Mouse (Mus musculus) mouse embryonic stem cell (cell line): Measurements from ENCODE around the gene Iqce.

Experiments used
- in situ Hi-C, 2 experiments: fragments of 300-500 bp; cut with MboI; formaldehyde crosslinking; loops; 1 replicate in 1 of 2; 3 replicates in 1 of 2; pipeline ENCODE4 v1.14.3; 2019 to 2020; ENCODE audit warnings: low sequenced_read_pairs in 2 of 2, low pct_unique_long_range_greater_than_20kb in 1 of 2, mixed read lengths in 1 of 2; ENCODE audit not compliant: unreplicated experiment in 1 of 2

Gene Iqce

DNA sequence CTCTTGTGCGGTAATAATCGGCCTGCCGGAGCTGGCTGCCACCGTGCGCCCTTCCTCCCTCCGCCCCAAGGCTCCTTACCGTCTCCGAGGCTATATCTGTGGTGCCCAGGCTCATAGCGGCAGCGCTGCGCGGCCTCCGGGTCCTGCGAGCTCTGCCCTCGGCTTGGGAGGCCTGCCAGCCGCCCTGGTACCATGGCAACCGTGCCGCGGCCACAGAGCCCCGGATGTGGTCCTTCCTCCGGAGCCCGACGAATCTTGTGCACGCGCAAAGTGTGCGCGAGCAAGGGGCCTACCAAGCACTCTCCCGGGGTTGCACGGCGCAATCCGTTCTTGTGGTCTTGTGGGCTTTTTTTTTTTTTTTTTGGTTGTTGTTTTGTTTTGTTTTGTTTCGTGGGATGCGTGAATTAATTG, at the start of gene Iqce:
TSS of gene Iqce (minus strand) at position 276 of the 411 bp plus-strand sequence.
- in situ Hi-C loops, result no loop called here

DNA sequence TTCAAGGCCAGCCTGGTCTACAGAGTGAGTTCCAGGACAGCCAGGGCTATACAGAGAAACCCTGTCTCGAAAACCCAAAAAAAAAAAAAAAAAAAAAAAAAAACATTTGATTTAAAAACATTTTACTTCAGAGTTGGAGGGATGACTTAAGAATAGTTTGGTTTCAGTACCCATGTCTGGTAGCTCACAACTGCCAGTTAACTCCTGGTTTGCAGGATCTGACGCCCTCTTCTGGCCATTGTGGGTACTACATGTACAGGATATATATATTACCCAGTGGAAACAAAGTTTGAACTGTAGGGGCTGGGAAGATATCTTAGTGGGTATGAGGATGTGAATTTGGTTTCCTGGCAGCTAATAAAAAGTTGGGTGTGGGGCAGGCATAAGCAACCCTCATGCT, 48.7 kb upstream of the Iqce start:
- in situ Hi-C loops, result no loop called here

DNA sequence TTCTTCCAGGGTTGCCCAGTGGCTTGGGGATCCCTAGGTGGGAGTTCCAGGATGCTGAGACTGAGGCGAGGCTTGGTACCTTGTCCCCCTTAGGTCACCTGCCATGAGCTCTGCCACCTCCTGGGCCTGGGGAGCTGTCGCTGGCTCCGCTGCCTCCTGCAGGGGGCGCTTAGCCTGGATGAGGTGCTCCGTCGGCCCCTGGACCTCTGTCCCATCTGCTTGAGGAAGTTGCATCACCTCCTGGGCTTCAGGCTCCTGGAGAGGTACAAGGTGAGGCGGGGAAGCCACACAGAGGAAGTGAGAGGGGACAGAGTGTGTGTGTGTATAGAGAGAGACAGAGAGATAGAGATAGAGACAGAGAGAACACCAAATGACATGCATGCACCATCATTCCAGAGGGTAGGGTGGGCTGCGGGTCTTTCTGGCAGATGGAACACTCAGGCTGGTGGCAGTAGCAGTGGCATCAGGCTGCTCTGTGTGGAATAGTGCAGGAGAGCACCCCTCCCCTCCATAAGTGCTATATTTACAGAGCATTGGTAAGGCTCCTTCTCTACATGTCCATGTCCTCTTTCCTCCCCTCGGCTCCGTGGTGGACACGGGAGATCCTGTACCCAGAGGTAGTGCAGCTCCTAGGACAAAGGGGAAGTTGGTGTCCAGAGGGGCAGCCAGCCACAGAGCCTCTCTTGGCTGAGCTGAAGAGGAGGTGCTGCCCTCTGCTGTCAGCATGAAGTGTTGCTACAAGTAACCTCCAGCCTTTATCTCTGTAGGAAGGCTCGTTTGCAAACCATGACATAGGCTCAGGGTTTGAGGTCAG, 47.1 kb upstream of the Iqce start:
- in situ Hi-C loops, result loop anchor here in 1 of 2 experiments (10.0 kb wide), 1 partner anchor 204 kb away; no protein-coding TSS in a partner anchor

DNA sequence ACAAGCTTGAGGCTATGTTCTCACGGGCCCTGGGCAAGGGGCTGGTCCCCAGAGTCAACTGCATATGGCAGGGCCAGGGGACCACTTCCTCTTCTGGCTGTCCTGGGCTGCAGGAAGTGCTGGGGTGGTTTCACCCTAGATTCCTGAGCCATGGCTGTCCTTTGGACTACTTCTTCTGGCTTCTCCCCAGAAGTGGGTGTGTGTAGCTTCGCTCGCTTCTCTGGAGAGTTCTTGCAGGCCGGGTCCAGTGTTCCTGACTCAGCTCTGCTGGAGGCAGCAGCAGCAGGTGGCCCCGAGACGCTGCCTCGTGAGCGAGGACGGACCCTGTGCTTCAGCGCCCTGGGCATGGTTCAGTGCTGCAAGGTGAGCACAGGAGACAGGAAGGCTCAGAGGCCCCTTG, 46.2 kb upstream of the Iqce start:
- in situ Hi-C loops, result loop anchor here in 1 of 2 experiments (10.0 kb wide), 1 partner anchor 204 kb away; no protein-coding TSS in a partner anchor

DNA sequence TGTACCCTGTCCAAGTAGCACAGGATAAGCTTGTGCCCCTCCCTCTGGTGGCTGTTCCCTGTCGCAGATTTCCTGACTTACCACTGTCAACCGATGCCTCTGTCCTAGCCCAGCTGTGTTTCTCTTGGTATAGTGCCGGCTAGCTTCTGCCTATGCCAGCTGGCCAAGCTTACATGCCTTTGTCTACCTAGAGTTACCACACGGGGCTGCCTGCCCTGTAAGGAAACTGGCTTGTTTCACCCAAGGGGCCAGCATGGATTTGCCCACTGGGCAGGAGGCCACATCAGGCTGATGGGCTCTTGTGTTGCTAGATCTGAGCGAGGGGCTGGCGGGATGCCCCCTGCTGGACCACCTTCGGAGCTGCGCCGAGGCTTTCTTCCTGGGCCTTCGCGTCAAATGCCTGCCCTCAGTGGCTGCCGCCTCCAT, 41.5 kb upstream of the Iqce start:
- in situ Hi-C loops, result loop anchor here in 1 of 2 experiments (10.0 kb wide), 1 partner anchor 199 kb away; no protein-coding TSS in a partner anchor

DNA sequence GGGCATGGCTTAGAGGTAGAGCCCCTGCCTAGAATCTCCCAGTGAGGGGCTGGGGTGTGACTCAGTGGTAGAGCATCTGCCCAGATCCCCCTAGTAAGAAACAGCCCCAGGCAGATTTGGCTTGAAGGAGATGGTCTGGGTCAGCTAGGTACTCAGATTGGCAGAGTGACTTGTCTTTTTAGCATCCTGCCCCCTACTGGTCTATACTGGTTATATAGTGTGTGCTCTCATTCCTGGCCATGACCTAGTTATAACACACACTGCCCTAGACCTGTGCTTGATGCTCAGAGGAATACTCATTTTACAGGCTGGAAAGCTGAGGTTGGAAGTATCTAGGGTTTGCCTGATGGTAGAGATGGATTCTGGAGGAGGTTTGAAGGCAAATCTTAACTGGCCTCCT, 39.7 kb upstream of the Iqce start:
- in situ Hi-C loops, result loop anchor here in 1 of 2 experiments (10.0 kb wide), 1 partner anchor 197 kb away; no protein-coding TSS in a partner anchor

DNA sequence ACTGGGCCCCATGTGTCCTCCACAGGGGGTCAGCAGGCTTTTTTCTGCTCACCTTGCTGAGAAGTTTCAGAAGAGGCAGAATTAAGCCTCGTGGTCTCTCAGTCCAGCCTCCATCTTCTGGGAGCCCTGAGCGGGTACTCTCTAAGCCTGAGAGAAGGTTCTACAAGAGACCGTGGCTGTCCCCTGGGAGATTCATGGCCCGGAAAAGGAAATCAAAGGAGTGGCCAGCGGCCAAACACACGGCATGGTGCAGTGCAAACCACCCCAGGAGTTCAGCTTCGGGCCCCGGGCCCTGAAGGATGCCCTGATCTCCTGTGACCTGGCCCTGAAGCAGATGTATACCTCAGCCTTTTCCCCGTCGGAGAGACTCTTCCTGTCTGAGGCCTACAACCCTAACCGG, 38.9 kb upstream of the Iqce start:
- in situ Hi-C loops, result loop anchor here in 1 of 2 experiments (10.0 kb wide), 1 partner anchor 196 kb away; no protein-coding TSS in a partner anchor

DNA sequence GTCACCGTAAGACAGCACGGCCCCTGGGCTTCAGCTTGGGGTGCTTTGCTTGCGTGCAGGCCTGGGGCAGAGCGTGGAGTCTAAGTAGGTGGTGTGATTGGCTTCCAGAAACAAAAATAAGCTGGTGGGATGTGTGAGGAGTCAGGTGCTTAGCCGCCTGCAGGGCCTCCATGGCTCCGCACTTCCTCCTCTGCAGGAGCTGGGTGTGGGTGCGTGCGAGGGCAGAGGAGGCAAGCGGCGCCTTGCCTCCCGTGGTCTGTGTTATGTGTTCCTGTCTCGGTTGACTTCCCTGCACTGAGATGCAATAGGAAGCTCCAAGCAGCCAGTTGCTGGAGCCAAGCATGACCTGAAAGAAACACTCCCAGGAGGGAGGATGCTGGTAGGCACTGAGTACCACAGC, 37.6 kb upstream of the Iqce start:
- in situ Hi-C loops, result loop anchor here in 1 of 2 experiments (10.0 kb wide), 1 partner anchor 195 kb away; no protein-coding TSS in a partner anchor

DNA sequence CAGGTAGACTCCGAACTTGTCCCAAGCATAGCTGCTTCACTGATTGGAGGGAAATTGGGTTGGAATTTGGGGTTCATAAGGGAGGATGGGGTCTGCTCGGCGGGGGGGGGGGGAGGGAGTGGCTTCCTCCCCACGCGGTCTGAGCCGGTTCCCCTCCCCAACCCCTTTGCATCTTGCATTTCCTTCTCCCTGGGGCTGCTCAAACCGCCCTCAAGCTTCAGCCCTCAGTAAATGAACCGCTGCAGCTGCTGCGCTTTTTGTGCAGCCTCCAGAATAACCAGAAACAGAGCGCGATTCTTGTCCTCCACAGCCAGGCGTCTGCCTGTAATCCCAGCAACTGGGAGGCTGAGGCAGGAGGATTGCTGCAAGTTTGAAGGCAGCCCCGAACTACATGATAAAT, 34.0 kb upstream of the Iqce start:
- in situ Hi-C loops, result no loop called here

DNA sequence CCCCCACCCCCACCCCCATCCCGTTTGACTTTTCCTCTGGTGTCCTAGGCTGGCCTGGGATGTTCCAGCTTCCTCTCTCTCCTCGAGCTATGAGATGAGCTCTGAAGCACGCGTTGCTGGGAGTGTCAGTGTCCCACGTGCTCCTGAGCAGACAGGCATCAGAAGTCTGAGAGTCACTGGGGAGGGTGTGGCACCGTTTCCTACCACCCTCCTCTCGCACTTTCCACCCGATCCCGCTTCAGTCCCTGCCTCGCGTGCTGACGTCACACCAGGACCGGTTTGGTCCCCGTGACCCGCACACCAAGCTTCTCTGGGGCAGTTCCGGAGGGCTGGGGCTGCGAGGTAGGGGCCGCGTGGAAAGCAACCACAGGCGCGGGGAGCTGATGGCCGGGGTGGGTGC, 33.1 kb upstream of the Iqce start:
- in situ Hi-C loops, result no loop called here

DNA sequence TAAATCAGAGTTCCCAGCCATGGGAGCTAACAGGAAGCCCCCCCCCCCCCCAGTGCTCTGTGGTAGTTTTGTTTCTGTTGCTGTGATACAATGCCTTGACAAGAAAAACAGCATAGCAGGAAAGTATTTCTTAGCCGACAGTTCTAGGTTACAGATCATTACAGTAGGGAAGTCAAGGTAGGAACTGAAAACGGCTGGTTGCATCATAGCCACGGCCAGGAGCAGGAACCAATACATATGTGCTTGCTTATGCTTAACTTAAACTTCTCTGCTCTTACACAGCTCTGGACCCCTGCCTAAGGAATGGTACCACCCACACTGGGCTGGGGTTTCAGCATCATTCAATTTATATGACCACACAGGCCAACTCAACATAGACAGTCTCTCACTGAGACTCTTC, 31.2 kb upstream of the Iqce start:
- in situ Hi-C loops, result no loop called here

DNA sequence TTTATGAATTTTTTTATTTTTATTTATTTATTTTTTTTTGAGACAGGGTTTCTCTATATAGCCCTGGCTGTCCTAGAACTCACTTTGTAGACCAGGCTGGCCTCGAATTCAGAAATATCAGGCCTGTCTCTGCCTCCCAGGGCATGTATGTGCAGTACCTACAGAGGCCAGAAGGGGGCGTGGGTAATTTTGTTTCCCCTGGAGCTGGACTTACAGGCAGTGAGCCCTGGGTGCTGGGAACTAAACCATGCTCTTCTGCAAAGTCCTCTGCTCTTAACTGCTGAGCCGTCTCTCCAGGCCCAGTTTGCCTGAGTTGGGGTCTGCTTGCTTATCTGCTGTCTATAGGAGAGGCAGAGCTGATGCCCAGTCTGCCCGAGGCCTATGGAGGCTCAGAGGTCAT, 30.0 kb upstream of the Iqce start:
- in situ Hi-C loops, result no loop called here

DNA sequence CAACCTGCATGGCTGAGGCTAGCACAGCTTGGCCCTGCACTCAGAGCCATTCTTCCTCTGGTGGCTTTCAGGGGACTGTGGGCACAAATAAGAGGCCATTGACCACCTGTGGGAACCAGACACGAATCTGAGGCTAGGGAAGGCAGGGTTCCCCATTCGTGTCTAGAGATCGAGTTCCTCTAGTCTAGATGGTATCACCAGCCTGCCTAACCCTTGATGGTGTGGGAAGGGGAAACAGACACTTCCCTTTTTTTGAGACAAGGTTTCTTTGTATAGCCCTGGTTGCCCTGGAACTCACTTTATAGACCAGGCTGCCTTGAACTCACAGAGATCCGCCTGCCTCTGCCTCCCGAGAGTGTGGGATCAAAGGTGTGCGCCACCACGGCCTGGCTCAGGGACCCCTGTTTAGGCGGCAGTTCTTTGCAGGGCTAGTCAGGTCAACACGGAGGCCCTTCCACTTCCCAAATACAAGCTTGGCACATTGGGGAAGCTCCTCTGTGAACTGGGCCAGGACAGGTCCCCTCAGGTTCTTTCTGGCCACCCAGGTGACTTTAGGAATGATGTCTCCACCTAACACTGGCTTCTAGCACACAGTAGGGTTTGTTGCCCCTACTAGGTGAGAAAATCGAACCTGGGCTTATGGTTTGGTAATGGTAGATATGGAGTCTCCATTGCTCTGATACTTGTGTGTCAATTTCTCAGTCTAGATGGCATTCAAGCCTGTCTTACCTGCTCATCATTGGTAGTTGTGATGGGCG, 29.0 kb upstream of the Iqce start:
- in situ Hi-C loops, result no loop called here

DNA sequence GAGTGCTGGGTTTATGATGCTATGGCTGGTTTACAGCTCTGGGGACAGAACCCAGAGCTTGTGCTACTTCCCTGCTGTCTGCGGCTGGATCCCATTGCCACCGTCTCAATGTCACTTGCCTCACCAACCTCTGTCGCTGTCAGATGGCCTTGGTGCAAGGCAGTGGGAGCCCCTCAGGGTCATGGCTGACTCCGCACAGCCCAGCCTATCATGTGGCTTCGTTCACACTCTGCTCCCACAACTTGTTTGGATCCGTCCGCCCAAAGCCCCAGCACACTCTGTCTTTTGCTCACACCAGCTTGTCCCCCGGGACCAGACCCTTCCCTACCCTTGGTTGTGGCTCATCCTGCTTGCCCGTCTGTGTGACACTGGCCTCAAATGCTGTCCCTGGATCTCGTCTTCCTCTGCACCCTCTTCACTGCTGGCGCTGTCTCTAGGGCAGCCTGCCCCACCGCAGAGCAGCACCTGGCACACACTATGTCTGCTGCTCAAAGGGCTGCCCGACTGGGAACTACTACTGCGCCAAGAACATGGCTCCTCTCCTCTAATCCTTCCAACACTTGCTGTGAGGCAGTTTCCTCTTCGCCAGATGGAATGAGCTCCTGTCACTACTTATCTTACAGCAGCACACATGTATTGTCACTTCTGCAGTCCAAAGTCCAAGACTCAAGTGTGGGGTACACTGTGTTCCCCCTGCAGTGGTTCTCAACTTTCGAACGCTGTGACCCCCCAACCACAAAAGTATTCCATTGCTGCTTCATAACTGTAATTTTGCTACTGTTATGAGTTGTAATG, 25.0 kb upstream of the Iqce start:
- in situ Hi-C loops, result no loop called here

DNA sequence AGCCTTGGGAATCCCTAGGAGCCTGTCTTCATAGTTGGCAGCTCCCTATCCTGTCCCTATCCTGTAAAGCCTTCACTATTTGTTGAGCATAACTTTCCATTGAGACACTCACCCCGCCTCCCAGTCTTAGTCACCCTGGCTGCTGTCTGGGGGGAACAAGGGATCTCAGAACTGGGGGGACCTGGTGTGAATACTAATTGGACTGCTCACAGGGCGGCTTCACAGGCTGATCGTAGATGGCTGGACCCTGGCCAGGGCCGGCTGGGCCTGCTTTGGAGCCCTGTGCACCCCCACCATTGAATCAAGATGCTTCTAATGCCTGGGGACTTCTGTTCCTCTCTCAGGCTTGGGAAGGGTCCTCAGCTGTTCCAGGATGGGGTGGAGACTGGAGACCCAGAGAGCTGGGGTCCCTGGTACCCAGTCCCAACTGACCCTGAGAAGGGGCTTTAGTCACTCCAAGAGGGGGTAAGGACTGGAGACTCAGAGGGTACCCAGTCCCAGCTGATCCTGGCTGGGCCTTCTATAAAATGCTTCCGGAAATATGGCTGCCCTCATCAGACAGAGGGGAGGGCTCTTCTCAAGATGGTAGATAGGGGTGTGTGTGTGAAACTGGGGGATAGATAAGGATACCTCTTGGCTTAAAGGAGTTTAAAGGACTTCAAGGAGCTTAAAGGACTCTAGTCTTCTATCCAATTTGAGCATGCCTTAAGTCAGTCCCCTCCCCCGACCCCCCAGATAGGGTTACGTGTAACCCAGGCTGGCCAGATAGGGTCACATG, 24.1 kb upstream of the Iqce start:
- in situ Hi-C loops, result no loop called here

DNA sequence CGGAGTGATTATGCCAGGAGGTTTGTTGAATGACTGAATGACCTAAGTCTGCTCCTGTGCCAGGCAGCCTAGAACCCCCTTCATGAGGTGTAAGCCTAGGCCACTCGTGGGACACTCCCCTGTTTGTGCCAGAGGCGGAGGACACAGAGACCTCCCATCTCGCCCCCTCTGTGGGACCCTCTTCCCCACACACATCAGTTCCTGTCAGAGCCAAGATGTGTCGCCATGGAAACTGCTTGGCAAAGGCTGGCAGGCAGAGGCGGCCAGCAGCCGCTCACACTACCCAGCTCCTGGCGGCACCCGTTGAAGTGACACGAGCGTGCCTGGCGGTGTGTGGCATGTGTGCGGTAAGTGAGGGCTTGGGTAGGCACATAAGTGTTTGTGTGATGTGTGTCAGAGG, 21.6 kb upstream of the Iqce start, which contains the start of gene Amz1:
TSS of gene Amz1 (plus strand) at position 306 of the 400 bp plus-strand sequence.
- in situ Hi-C loops, result no loop called here

DNA sequence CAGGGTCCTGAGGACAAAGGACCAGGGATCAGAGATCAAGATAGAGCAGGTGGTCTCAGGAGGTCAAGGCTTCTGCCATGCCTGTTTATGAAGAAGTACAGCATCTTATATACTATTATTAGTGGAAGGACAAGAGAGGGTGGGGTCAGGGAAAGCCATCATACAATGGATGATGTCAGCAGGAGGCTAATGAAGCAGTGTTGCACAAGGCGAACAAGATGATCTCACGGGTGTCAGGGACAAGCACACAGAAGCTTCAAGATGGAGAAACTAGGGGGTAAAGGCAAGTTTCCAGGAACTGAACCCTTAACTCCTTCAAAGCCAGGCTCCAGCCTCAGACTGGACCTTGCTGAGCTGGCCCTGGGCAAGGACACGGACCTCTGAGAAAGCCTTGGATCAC, 19.9 kb upstream of the Iqce start:
- in situ Hi-C loops, result no loop called here

DNA sequence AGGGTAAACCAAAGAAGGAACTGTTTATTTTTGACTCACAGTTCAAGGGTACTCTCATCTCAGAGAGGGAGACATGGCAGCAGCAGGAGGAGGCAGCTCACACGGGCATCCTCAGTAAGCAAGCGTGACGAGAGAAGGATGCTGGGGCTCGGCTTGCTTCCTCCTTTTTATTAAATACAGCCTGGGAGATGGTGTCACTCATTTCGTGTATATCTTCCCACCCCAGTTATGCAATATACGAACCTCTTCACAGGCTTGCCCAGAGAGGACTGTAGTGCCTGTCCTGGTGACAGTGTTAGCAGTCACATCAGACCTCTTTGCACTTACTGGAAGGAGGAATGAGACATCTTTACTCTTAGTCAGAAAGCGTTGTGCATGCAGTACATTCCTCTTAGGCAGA, 18.6 kb upstream of the Iqce start:
- in situ Hi-C loops, result no loop called here
